Mouse (Mus musculus) kidney, adult 2 months (tissue): Measurements from ENCODE around the gene Gpr107.

Experiments
- CTCF ChIP-seq: fragments of 200-500 bp; conservative IDR thresholded peaks from 2 replicates; pipeline ENCODE4 v1.5.1; 2011; ENCODE audit warnings: low read depth, mild to moderate bottlenecking, control low read depth, low read length, moderate library complexity, mixed read lengths; ENCODE audit not compliant: insufficient read depth, insufficient read length
- POLR2A ChIP-seq: fragments of 200-500 bp; IDR thresholded peaks from one replicate; pipeline ENCODE4 v1.6.1; 2011; ENCODE audit warnings: low read depth, low read length, control low read depth

- TF ChIP-seq POLR2A (no peak), CTCF (no peak)
Observed at GRCm38 (mm10) chr2:31164841-31165455, 12.8 kb downstream of the Gpr107 start.
